Mouse (Mus musculus) frontal cortex, adult (tissue): ENCODE measurements around the gene Bcas3.
"Not testable (repeated sequence)": the region's sequence is repeated elsewhere in the genome, so short reads cannot be mapped to it uniquely, and the experiment has no call there.

ENCODE experiments used
- ATAC-seq: cut with Nextera tagmentation; 2 replicates; pipeline ENCODE4 v1.9.2; 2017; ENCODE audit warnings: mild to moderate bottlenecking, moderate library complexity, mixed read lengths; ENCODE audit not compliant: low TSS enrichment

Bcas3 gene

DNA sequence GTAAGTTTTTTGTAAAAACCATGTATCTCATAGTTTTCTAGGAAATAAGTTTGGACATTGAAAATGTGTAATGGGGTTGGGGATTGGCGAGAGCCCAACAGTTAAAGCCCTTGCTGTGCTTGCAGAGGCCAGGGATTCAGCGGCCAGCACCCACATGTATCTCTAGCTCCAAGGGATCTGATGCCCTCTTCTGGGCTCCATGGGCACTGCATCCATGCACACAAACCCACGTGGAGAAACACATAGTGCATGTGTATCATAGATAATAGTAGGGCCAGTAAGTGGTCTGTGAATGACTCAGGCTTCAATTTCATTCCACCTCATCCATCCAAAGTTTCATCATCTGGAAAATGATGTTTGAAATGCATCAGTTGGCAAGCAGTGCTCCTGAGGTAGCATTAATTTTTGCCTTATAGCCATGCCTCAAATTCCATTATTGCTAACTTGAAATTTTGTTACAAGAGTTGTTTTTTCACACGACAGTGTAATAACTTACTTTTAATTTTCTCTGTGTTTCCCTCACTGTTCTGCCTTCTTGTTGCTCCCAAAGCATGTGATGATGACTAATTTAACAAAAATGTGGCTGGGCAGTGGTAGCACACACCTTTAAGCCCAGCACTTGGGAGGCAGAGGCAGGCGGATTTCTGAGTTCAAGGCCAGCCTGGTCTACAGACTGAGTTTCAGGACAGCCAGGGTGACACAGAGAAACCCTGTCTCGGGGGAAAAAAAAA lies 129.9 kb downstream of the Bcas3 start:
- no peak for ATAC-seq

DNA sequence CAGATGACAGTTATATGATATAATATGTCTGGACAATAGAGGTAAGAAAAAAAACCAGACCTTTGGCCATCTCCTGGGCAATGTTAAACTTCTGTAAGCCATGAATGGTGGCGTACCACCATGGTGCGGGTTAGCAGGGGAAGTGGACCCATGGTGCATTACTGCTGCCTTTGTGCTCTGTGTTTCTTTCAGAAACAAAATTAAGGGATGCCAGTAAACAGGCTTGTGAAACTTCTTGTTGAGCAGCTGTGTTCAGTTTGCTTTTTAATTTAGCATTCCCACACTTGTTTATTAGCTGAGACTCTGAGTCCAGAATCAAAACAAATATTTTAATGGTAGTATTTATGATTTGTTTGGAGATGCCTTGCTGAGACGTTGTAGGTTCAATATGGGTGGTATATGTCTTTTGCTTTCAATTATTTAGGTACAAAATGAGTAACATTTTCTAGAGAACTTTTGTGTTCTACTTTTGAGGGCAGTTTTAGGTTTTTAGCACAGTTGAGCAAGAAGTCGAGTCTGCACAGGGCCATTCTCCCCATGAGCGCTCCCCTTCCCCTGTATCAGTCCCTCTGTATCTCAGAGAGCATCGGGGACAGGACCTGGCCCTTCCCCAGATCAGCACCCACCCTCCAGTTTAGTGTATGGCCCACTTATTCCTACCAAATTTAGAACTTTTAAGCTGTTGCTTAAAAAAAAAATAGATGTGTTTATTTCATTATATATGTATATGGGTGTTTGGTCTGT lies 132.4 kb downstream of the Bcas3 start:
- no peak for ATAC-seq

DNA sequence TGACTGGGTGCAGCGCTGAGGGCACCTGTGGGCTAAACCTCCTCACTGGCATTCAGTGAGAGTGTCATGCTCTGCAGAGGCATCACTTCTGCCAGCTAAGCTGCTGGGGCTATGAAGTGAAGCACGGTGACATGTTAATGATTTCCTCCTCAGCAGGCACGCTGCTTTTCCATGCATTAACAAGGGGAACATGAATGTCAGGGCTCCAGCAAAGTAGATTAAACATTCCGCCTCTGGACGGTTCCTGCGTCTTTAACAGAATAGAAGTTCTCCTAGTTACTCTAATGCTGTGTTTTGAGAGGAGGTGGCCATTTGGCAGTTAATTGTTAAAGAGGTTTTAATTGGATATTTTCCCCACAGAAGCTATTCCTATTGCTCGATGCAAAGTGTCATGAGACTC lies 134.5 kb downstream of the Bcas3 start:
- no peak for ATAC-seq

DNA sequence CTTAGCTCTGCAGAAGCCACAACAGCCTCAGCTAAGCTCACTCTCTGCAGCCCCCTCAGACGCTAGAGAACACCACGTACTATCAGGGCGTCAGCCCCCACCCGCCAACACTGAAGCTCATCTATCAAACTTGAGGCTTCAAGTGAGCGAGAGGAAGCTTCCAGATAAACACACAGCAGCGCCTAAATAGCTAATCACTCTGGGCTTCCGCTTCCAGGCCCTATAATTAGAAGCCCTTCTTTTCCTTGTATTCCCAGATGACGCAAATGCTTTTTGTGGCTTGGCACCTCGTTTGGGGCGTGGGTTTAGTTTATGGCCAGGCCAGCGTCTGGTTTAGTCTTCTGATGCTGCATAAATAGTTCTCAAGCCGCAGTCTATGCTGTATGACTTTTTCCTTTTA lies 139.3 kb downstream of the Bcas3 start:
- ATAC-seq, result peak; percentile 89

DNA sequence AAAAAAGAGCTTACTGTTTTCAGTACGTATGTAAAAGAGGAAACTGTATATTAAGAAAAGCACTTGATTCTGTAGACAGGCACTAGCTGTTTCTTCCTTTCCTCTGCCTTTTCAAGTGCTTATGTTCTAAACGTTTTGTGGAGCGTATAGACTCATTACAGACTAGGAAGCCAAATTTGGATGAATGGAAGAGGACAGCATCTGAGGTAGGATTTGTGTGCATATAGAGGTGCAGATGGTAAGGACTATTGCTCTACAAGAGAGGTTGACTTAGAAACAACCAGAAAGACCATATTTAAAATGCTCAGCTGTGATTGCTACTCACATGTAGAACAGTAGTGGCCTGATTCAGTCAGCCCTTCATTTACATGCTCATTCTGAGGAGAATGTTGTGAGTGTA lies 139.7 kb downstream of the Bcas3 start:
- peak; percentile 80 for ATAC-seq

DNA sequence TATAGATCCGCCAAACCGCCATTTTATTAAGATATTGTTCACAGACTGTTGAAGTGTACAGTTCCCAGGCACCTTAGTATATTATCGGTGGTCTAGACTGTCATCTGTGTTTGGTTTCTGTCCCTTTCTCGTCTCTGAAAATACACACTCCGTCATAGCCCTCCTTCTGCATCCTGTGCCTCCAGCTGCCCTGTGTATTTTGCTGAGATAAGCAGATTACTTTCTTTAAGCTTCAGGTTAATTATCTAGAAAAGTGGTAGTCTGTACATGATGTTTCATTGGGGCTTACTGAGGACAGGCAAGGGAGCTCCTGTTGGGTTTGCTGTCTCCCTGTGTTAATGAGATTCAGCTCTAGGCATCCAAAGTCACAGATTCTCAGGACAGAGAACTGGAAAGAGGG lies 146.6 kb downstream of the Bcas3 start:
- no peak for ATAC-seq

DNA sequence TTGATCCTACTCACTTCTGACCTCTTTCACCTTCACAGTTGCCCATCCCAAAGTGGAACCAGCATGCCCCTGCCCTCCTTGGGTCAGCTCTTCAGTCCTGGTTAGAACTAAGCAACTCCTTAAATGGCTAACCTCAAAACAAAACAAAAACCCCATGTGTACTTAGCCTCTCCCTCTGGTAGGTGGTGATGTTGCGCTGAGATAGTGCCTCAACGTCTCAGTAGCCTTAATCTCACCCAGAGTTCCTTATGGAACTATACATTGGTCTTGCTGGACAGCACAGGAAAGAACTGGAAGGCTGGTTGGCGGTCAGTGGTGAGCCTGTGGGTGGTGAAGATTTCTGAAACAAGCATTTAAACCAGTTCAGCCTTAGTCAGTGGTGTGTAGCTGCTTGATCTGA lies 149.1 kb downstream of the Bcas3 start:
- no peak for ATAC-seq

DNA sequence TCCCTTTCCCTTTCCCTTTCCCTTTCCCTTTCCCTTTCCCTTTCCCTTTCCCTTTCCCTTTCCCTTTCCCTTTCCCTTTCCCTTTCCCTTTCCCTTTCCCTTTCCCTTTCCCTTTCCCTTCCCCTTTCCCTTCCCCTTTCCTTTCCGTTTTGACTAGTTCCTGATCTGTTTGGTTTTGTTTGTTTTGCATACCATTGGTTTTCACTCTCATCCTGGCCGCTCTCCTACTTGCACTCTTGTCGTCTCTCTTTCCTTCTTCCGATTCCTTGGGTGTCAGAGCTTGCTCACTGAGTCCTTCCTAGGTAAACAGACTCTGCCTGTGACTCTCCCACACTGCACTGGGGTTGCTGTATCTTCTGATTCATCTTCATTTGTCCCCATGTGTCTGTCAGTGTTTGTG lies 151.8 kb downstream of the Bcas3 start:
- ATAC-seq, result not testable (repeated sequence)

DNA sequence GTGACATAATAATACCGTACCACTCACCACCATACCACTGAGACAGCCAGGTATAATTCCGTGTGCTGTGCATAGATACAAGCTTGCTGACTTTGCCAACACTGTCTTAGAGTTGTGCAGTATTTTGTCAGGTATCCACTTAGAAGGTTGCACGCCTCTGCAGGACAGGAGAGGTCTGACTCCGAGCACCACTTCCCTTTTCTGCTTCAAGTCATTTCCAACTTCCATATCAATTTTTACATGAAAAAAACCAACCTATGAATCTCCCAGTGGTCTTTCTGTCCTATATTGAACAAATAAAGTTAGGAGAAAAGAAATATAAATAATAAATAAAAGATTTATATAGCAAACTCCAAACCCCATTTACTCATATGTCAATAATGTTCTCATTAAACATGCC lies 152.8 kb downstream of the Bcas3 start:
- no peak for ATAC-seq

DNA sequence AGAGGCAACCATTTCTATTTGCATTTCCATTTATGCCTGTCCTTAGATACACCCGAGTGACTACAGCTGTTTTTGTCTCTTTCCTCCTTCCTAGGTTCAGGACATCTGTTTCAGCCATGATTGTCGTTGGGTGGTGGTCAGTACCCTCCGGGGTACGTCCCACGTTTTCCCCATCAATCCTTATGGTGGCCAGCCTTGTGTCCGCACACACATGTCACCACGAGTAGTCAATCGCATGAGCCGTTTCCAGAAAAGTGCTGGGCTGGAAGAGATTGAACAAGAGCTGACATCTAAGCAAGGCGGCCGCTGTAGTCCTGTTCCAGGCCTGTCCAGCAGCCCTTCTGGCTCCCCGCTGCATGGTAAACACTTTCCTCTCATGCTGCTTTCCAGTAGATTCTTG lies 156.4 kb downstream of the Bcas3 start:
- ATAC-seq, result no peak

DNA sequence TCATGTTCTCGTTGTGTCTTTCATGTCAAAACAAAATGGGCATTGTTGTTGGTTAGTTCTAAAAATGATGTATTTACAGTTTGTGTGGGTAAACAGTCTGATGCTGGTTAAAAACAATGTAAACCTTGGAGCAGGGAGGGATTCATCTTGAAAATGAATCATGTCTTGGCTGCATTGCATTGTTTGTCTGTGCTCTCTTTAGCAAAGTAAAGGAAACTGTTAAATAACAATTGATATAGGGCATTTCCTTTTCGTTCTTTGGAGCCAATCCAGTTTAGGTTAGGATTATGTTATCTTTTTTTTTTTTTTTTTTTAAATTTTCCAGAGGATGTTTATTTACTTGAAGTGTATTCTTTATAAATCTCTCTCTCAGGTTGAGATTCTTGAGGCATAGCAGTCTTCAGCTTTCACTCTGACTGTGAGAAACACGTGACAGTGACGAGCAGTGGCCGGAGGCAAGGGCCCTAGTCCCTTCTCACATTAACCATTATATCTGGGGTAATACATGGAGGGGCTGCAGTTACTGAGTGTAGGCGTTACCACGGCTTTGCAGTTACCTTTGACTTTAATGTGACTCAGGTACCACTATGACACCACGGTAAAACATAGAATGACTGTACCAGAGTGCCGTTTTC lies 158.4 kb downstream of the Bcas3 start:
- no peak for ATAC-seq

DNA sequence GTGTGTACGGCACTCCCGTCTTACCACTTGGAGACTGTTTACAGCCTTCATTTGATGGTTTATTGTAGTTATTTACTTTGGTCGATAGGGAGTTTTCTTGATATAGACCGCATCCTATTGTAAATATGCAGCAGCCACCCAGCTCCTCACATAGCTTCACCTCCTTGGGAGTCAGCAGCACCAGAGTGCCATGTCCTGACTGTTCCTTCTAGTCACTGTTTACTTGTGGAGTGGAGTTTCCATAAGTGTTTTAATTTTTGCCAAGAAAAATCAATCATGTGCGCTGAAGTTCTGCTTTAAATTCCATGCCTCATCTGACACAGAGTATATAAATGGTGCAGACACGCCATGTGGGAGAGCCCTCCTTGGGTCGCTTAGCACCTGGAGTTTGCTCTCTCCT lies 163.8 kb downstream of the Bcas3 start:
- ATAC-seq, result no peak

DNA sequence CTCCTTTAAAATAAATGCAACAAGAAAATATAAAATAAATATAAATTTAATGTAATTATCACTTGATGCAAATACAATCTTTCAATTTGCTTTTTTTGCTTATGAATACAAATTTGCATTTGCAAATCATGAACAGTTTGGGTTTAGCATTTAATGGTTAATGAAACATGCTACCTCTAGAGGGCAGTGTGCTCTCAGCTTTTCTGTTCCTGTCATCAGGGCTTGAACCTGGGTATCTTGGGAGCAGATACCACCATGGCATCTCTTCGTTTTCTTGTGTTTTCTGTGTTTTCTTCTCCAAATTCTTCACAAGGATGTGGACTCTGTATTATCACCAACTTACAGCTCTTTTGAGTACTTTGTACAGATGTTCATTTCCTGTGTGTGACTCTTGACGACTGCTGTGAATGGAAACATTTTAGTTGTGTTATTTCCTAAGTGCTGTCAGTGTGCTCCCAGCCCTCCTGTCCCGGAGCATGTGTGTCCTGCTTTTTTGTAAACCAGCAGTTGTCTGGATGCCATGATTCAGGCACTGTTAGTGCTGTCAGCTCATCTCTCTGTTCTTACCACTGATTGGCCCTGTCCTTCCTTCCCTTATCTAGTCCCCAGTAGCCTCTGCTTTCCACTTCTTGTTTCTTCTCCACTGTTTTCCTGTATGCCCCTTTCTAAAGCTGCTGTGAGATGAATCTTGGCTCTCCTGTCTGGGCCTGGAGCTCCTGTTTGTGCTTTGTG lies 165.2 kb downstream of the Bcas3 start:
- no peak for ATAC-seq

DNA sequence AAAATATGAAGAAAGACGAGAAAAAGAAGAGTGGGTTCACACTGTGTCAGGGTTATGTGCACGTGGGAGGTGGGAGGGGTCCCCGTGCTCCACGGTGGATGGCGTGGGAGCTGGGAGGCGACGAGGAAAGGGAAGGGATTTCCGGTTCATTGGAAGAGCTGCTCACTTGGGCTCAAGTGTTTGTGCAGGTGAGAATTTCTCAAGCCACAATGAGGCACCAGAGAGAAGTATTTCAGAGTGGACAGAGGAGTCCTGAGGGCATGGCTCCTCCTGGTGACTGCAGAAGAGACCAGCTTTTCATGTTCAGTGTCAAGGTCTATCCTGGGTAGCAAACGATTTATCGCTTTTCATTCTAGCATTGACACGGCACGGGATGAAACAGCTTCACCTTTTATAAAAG lies 167.3 kb downstream of the Bcas3 start:
- ATAC-seq, result no peak

DNA sequence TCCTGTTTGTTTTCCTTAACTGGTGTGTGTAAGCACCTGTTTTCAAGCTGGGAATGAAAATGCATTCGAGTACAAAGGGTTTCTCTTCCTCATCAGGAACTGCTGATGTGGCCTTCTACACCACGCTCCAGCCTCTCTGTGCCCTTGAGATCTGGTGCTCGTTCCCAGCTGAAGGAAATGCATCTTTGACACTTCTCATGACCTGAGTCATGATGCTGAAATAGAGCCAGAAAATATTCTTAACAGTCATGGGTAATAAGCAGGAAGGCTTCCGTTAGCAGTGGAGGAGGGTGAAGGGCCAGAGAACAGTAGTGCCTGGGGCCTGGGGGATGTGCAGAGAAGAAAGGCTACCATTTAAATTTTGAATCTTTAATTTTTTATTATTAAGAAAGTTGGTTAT lies 168.0 kb downstream of the Bcas3 start:
- no peak for ATAC-seq

DNA sequence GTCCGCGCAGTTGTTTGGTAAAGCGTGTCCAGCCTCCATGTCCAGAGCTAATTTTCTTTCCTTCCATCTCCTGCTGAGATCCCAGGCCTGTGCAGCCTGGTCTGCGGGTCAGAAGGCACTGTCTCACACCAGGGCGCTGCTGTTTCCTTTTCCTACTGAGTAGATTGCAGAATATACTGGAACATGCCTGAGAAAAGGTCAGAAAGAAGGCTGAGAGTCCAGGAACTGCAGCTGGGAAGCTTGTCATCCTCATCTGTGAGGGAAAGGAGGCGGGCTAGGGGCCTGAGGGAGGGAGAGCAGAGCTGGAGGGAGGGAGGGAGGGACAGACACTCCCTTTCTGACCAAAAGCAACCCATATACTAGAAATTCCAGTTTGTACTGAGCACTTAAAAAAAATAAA lies 170.7 kb downstream of the Bcas3 start:
- no peak for ATAC-seq

DNA sequence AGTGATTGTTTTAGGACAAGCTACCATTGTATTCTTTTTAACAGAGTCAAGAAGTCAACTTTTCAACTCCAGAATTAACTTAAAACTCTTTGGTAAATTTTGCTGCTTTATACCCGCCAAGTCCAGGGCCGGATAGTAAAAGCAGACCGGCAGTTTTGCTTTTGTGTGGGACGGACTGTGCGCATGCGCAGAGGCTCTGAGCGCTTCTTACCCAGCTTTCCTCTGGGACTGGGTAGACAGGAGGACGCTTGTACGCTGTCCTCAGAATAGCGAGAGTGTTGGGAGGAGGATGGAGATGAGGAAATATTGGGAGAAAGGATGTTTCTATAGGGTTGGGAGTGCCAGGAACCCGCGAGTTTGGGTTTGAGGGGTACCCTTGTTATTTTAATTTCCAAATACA lies 171.2 kb downstream of the Bcas3 start:
- peak; percentile 72 for ATAC-seq

DNA sequence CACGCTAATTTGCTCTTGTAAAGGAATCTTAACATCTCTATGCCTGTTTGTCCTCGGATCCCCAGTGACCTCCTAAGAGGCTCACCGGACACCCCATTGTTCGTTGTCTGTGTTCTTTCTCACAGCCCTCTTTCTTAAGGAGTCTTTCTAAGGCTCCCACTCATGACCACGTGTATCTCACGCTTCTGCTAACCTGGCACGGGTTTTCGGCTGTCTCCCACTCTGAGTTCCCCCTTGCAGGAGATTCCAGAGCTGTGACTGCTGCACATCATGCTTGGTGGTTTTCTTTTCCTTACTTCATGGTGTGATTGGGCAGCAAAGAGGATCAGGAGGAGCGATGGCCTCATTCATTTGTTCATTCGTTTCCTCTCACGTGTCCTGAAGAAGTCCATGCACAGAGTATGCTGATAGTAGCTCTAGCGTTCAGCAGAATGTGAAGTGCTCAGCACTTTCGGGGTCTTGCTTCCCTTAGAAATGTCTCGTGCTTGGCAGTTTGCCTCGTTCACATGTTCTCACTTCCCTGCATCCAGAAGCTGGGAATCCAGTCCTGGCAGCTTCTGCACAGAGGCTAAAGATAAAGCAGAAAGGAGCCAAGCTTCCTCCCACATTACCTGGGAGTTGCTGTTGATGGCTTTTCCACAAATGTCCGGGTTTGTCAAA lies 172.0 kb downstream of the Bcas3 start:
- ATAC-seq, result peak; percentile 26

DNA sequence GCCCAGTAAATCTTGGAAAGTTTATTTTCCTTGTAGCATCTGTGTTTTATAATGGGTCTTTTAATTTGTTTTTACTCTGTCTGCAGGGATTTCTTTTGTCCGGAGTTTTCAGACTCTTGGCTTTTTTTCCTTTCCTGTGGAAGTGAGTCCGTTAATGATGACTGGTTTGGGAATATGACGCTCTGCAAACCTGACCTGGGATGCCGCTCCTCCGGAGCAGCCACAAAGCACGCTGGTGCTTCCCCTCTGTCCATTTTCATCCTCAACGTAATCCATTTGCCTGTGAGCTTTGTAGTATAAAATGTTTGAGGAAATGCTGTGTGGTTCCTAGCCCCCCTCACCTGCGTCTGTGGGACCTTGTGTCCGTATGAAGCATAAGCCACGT lies 172.5 kb downstream of the Bcas3 start:
- peak; percentile 18; the same call in 1 of the 2 replicates for ATAC-seq

DNA sequence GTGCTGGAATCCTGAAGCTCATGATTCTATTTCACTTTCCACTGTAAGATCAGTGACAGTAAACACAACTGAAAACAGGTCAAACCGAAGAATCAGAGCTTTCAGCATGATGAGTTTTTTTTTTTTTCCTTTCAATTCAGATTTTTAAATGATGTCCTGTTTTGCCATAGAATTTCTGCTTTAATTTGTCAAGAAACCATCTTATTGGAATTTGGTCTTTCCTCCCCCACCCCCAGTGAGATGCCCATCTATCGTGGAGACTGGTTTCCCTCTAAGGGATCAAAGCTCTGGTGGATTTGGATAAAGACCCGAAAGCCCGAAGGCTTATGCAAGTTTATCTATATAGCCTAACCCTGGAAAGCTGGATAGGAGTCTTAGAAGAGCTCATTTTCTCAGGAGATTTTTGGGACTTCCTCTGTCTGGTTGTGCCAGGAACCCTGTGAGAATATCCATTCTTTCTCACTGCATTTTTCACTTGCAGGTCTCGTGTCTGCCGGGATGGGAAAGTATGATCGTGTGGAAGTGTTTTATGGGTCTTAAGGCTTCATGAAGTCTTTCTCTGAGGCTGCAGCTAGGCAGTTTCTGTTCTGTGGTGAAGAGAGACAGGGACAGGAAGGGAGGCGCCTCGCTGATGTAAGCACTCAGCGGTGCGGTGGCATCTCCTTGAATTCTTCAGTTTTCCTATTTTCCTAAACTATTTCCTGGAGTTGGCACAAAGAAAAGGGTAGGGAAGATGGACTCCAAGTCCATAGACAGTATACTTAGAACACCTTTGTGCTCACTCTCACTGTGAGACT lies 173.2 kb downstream of the Bcas3 start:
- peak; percentile 48; the same call in 1 of the 2 replicates for ATAC-seq

DNA sequence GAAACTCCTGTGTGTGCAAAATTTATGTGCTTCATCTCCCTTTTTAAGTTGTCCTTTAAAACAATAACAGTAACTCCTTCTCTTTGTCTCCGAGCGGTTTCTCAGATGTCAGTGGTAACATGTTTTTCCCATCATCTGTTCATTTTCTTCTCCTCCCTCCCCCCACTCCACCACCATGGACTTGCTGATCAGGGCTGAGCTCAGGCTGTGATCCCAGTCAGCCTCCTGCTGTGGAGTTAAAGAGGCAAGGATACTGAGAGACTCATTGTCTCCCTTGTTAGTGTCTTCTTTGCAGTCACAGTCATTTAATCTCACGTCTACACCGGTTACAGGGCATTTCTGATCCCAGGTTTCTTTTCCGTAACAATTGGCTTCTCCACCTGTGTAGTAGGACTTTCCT lies 174.3 kb downstream of the Bcas3 start:
- ATAC-seq, result no peak
